Mouse (Mus musculus) liver, postnatal 0 days (tissue): ENCODE data around the gene Lgals3.

ENCODE experiments used
- CTCF ChIP-seq: sonication (generic); IDR thresholded peaks from 2 replicates; pipeline ENCODE4 v1.5.1; 2016; ENCODE audit warnings: antibody characterized with exemption, low read depth
- EP300 ChIP-seq: IDR thresholded peaks from 2 replicates; pipeline ENCODE4 v1.6.1; 2016; ENCODE audit warnings: antibody characterized with exemption, low read depth, mild to moderate bottlenecking

DNA sequence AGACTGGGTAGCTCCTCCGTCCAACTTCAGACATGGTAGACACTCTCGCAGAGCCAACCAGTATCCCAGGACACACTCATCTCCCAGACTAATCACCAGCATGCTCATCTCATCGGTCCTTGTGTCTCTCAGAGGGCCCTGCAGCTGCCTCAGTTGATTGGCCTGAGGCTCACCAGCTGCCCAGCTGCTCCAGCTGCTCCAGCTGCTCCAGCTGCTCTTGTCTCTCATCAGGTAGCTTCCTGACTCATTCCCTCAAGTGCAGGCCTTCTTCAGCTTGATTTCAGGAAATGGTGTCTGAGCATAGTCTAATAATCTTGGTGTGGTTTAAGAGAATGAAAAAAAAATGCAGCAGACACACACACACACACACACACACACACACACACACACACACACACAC, 10.9 kb upstream of the Lgals3 start:
- no peak for TF ChIP-seq CTCF
- no peak for TF ChIP-seq EP300
